Mouse (Mus musculus) bone marrow, adult 2 months (tissue): ENCODE data around the gene Oxnad1. TPM values are rescaled to one million over a fixed set of nuclear protein-coding genes. Genes with fewer than 3 reads are reported as not detected.
"Not testable (repeated sequence)": the region's sequence is repeated elsewhere in the genome, so short reads cannot be mapped to it uniquely, and the experiment has no call there.

Source experiments
- H3K27ac ChIP-seq: fragments of 200-500 bp; 2 replicates; pipeline ENCODE4 v1.5.1; 2012; ENCODE audit warnings: low read depth, mild to moderate bottlenecking, control low read depth, inconsistent platforms, low read length; ENCODE audit not compliant: control insufficient read depth, poor library complexity, insufficient read depth
- H3K4me1 ChIP-seq: fragments of 200-500 bp; 2 replicates; pipeline ENCODE4 v1.6.1; 2011; ENCODE audit warnings: low read length; ENCODE audit not compliant: control insufficient read depth, insufficient read depth
- H3K4me3 ChIP-seq: fragments of 200-500 bp; replicated peaks from 2 replicates; pipeline ENCODE3; 2011; ENCODE audit warnings: mild to moderate bottlenecking, low read depth, low read length, control low read depth; ENCODE audit not compliant: control insufficient read depth
- CTCF ChIP-seq: fragments of 200-500 bp; IDR thresholded peaks from 2 replicates; pipeline ENCODE4 v1.5.1; 2011; ENCODE audit warnings: low read length, control low read depth; ENCODE audit not compliant: control insufficient read depth, insufficient read depth
- POLR2A ChIP-seq: fragments of 200-500 bp; IDR thresholded peaks from 2 replicates; pipeline ENCODE4 v1.6.1; 2011; ENCODE audit warnings: low read depth, mild to moderate bottlenecking, control low read depth, low read length, borderline replicate concordance; ENCODE audit not compliant: control insufficient read depth
- WGBS: fragments of 180-500 bp; shearing (Covaris S2); methylation state at CpG from one replicate; pipeline ENCODE4 v1.1.7; 2018; 5-methylcytosine and 5-hydroxymethylcytosine counted together
- polyA plus RNA-seq: library from polyadenylated mRNA; stranded (reverse); fragments of >200 nt; gene quantifications from 2 replicates; pipeline ENCODE4 v1.2.4, GENCODE M21; 2011; ENCODE audit warnings: low replicate concordance; ENCODE audit not compliant: missing spikeins, insufficient read depth, insufficient read length

Oxnad1 gene
- polyA plus RNA-seq, 1 experiment = 6.5 TPM

- no peaks in the 10 kb centered on the region for H3K4me1 ChIP-seq
- H3K4me3 ChIP-seq = peak overlapping the region; percentile 32
- TF ChIP-seq CTCF (no peak), POLR2A (no peak)
- H3K27ac ChIP-seq = no peak overlapping the region
- WGBS = 20% methylated on average over 11 of the region's 11 CpGs
These were observed 8.4 kb downstream of the Oxnad1 start for GRCm38 (mm10) chr14:32093500-32094117.

DNA sequence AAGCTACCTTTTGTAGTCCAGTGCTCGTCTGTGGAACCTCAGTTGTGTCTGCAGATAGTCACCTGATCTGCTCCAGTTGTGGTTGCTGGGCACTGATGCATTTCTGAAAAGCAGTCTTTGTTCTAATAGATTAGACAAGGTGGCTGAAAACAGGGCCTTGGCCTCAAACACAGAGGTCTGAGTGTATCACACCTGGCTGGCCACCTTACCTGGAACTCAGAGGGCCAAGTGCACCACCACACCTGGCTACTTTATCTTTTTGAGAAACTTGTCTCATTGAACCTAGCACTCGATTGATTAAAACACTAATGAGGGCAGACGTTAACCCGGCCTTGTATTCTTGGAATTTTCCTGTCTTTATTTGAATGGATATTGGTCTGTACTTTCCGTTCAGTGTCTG lies 10.5 kb downstream of the Oxnad1 start:
- 90% methylated on average over 5 of the region's 5 CpGs for WGBS
- H3K4me3 ChIP-seq = no peak overlapping the region
- no peak overlapping the region for H3K27ac ChIP-seq
- no peaks in the 10 kb centered on the region for H3K4me1 ChIP-seq
- TF ChIP-seq POLR2A = no peak
- TF ChIP-seq CTCF = no peak

GRCm38 (mm10) chr14:32096740-32097139 lies 11.6 kb downstream of the Oxnad1 start:
- TF ChIP-seq POLR2A (no peak), CTCF (no peak)
- Histone ChIP-seq H3K4me1 (no peaks in the 10 kb centered on the region), H3K4me3 (no peak overlapping the region), H3K27ac (no peak overlapping the region)
- WGBS = 87% methylated on average over 5 of the region's 5 CpGs

- 88% methylated on average over 7 of the region's 7 CpGs for WGBS
- Histone ChIP-seq H3K4me3 (no peak overlapping the region), H3K4me1 (no peaks in the 10 kb centered on the region; the same call in 1 of the 2 replicates), H3K27ac (no peak overlapping the region)
- no peak for TF ChIP-seq POLR2A
- no peak for TF ChIP-seq CTCF
These were observed 12.5 kb downstream of the Oxnad1 start for GRCm38 (mm10) chr14:32097691-32098090.

DNA sequence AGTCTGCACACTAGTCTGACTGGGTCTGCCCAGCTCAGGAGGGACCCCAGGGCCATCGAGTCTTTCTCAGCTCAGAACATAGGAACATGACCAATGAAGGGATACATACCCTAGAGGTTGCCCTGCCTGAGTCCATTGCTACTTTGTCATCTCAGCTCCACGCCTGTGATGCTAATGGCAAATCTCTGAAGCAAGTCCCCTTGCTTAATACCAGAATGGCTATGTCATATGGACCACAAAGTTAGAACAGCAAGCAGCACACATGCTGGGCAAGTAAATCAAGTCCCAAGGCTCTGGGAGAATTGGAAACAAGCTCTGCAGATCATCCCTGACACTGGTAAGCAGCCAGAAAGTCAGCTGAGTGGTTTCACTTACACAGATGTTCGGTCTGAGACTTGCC lies 13.8 kb downstream of the Oxnad1 start:
- Histone ChIP-seq H3K4me1 (no peaks in the 10 kb centered on the region; the same call in 1 of the 2 replicates), H3K4me3 (no peak overlapping the region), H3K27ac (no peak overlapping the region)
- no peak for TF ChIP-seq POLR2A
- WGBS = 87% methylated on average over 3 of the region's 3 CpGs

DNA sequence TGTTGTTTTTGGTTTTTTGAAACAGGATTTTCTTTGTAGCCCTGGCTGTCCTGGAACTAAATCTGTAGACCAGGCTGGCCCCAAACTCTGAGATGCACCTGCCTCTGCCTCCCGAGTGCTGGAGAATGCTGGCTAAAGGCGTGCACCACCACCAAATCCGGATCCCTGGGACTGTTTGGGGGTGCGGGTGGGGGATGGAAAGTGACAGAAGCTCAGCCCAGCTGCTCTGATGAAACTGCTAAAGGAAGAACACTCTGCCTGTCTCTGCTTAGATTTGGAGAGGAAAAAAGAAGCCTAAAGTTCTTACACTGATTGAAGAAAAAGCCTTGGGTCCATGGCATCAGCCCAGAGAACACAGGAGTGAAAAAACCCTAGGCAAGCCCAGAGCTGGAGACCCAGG lies 18.4 kb downstream of the Oxnad1 start:
- no peaks in the 10 kb centered on the region; the same call in 1 of the 2 replicates for H3K4me1 ChIP-seq
- TF ChIP-seq CTCF (no peak), POLR2A (no peak)
- no peak overlapping the region for H3K4me3 ChIP-seq
- WGBS = 83% methylated on average over 4 of the region's 4 CpGs
- H3K27ac ChIP-seq = no peak overlapping the region

- no peak for TF ChIP-seq POLR2A
- no peak for TF ChIP-seq CTCF
- Histone ChIP-seq H3K27ac (no peak overlapping the region), H3K4me1 (no peaks in the 10 kb centered on the region; the same call in 1 of the 2 replicates), H3K4me3 (no peak overlapping the region)
- 70% methylated on average over 7 of the region's 7 CpGs for WGBS
These were observed 20.5 kb downstream of the Oxnad1 start for GRCm38 (mm10) chr14:32105663-32106062.

DNA sequence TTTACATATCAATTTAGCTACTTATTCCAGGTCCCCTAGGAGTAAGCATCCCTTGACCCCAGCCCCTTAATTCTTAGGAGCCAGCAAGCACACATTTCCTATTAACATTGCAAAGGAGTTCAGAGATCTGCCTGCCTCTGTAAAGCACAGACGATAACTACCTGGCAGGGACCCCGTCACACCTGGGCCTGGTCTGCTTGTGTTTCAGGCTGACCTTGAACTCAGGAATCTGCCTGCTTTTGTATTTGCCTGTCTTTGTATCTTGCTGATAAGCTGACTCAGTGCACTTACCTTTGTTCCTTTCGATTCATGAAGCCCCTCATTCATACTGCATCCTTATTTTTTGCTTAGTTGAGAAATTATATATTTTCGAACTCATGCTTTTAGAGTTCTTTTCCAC lies 21.7 kb downstream of the Oxnad1 start:
- WGBS = 79% methylated on average over 4 of the region's 4 CpGs
- H3K4me3 ChIP-seq = no peak overlapping the region
- H3K27ac ChIP-seq = no peak overlapping the region
- no peaks in the 10 kb centered on the region; the same call in 1 of the 2 replicates for H3K4me1 ChIP-seq
- TF ChIP-seq POLR2A (no peak), CTCF (no peak)

DNA sequence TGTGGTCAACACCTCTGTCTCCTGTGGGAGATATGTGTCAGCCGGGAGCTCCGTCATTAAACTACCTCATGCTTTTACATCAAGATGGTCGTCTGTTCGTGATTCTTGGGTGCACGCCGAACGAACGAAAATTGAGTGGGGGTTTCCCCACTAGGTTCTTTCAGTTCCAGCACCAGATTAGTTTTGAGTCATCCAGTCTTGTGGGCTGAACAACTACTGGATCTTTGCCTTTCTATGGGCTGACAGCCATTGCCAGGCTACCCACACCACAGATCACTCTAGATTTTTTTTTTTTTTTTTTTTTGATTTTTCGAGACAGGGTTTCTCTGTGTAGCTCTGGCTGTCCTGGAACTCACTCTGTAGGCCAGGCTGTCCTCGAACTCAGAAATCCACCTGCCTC lies 26.9 kb downstream of the Oxnad1 start:
- H3K4me1 ChIP-seq, H3K4me3 ChIP-seq, H3K27ac ChIP-seq: not testable (repeated sequence)
- 85% methylated on average over 10 of the region's 10 CpGs for WGBS
